Mouse (Mus musculus): ENCODE results near the gene Rnf123.

DNA sequence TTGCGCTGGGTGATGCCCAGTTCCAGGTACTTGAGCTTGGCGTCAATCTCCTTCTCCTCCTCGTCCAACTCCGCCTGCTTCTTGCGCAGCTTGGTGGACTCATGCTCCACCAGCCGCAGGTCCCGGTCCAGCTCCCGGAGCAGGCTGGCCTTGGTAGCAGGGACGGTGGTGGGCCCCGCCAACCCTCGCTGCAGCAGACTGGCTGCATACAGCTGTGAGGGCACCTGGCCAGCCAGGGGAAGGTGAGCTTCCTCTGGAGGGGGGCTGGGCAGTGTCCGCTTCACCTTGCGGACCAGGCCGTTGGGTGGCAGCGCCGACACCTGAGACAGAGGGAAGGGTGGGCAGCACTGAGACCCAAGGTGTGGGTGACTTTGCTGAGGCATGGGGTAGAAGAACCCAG is 24.7 kb upstream of the Rnf123 start:
- TF ChIP-seq POLR2A (IDR thresholded peaks at IDR 0.05; ENCODE audit: low read depth, low read length) (no peak), CTCF (IDR thresholded peaks at IDR 0.05; ENCODE audit: borderline replicate concordance, insufficient read depth, low read length) (no peak)

All from embryonic fibroblast, embryonic 13.5 days (primary cell).